Mouse (Mus musculus) small intestine, adult 2 months (tissue): Measurements from ENCODE around the gene Maml3.

Source experiments
- CTCF ChIP-seq: fragments of 200-500 bp; IDR thresholded peaks from 2 replicates; pipeline ENCODE4 v1.5.1; 2012; ENCODE audit warnings: low read depth, mild to moderate bottlenecking, control low read depth, inconsistent platforms, low read length, moderate library complexity, mixed read lengths; ENCODE audit not compliant: insufficient replicate concordance, insufficient read length; ENCODE audit errors: extremely low read depth
- POLR2A ChIP-seq: fragments of 200-500 bp; IDR thresholded peaks from 2 replicates; pipeline ENCODE4 v1.6.1; 2012; ENCODE audit warnings: low read depth, mild to moderate bottlenecking, control low read depth, inconsistent platforms, low read length, moderate library complexity

DNA sequence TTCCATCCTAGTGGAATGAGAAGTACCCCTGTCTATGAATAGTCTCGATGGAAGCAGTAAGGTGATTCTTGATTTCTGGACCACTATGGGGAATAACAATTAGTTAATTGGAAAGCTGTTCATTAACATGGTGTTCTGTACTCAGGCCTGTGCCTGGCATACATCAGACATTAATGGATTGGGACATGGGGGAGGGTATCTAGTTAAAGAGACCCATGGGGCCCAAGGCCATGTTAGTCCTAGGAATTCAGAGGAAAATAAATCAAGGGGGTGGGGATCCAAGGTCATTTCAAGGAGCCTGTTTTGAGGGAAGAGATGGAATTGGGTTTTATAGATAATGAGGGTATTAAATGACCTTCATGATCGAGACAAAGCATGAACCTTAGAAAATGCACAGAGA lies 179.1 kb downstream of the Maml3 start:
- no peak for TF ChIP-seq CTCF
- TF ChIP-seq POLR2A: no peak
